Mouse (Mus musculus) kidney, adult 2 months (tissue): Measurements from ENCODE around the gene Frrs1l.

ENCODE experiments used
- CTCF ChIP-seq: fragments of 200-500 bp; conservative IDR thresholded peaks from 2 replicates; pipeline ENCODE4 v1.5.1; 2011; ENCODE audit warnings: low read depth, mild to moderate bottlenecking, control low read depth, low read length, moderate library complexity, mixed read lengths; ENCODE audit not compliant: insufficient read depth, insufficient read length
- POLR2A ChIP-seq: fragments of 200-500 bp; IDR thresholded peaks from one replicate; pipeline ENCODE4 v1.6.1; 2011; ENCODE audit warnings: low read depth, low read length, control low read depth

GRCm38 (mm10) chr4:57010919-57011318, 20.7 kb upstream of the Frrs1l start:
- no peak for TF ChIP-seq POLR2A
- TF ChIP-seq CTCF, result no peak
